Mouse (Mus musculus) CH12.LX (cell line): ENCODE results near the gene Jmjd8. TPM values are rescaled to one million over a fixed set of nuclear protein-coding genes. Genes with fewer than 3 reads are reported as not detected.
A peak's percentile ranks its signal among the peaks of the same experiment; 100 is the strongest.

Source experiments
- DNase-seq: peaks from one replicate; pipeline ENCODE4 v3.0.0-alpha.2; 2013; ENCODE audit errors: extremely low read depth
- H3K27ac ChIP-seq: 2 replicates; pipeline ENCODE4 v1.5.1; 2012; ENCODE audit warnings: low read depth, mild to moderate bottlenecking, control low read depth, moderate library complexity; ENCODE audit not compliant: insufficient read depth
- H3K27me3 ChIP-seq: replicated peaks from 2 replicates; pipeline ENCODE3; 2012; ENCODE audit warnings: inconsistent platforms
- H3K36me3 ChIP-seq, 2 experiments: replicated peaks in 1 of 2; 2 replicates each; pipeline versions ENCODE3 to v1.6.1; 2012; ENCODE audit warnings: inconsistent platforms in 1 of 2, low read length in 1 of 2, mild to moderate bottlenecking in 1 of 2, mixed read lengths in 1 of 2, moderate library complexity in 1 of 2; ENCODE audit not compliant: control insufficient read depth in 1 of 2, insufficient read depth in 1 of 2
- H3K4me1 ChIP-seq, 2 experiments: 2 replicates each; pipeline ENCODE4 v1.6.1; 2012; ENCODE audit warnings: inconsistent platforms in 1 of 2, moderate library complexity in 1 of 2; ENCODE audit not compliant: insufficient read depth in 2 of 2, control insufficient read depth in 1 of 2
- H3K4me2 ChIP-seq: 2 replicates; pipeline ENCODE4 v1.6.1; 2012; ENCODE audit warnings: low read depth, mild to moderate bottlenecking, control low read depth; ENCODE audit not compliant: poor library complexity, insufficient read depth, severe bottlenecking
- H3K4me3 ChIP-seq, 3 experiments: fragments of 150-350 bp in 1 of 3; sonication (generic) in 1 of 3; replicated peaks in 1 of 3; 2 replicates each; pipeline versions ENCODE3 to v1.5.1; 2011 to 2012; ENCODE audit warnings: low read depth in 2 of 3, low read length in 2 of 3, mild to moderate bottlenecking in 2 of 3, moderate library complexity in 2 of 3, control low read depth in 1 of 3, improper control_type of control experiment in 1 of 3, inconsistent platforms in 1 of 3, mixed read lengths in 1 of 3; ENCODE audit not compliant: poor library complexity in 1 of 3
- H3K79me2 ChIP-seq: replicated peaks from 2 replicates; pipeline ENCODE4 v1.6.1; 2012; ENCODE audit warnings: mild to moderate bottlenecking, moderate library complexity; ENCODE audit not compliant: control insufficient read depth, poor library complexity, insufficient read depth, severe bottlenecking; ENCODE audit errors: extremely low read depth
- H3K9ac ChIP-seq: 2 replicates; pipeline ENCODE4 v1.6.1; 2012; ENCODE audit warnings: low read depth, mild to moderate bottlenecking, control low read depth, moderate library complexity; ENCODE audit not compliant: insufficient read depth
- H3K9me3 ChIP-seq: replicated peaks from 2 replicates; pipeline ENCODE3; 2012; ENCODE audit warnings: low read length, inconsistent platforms, mixed read lengths
- CHD1 ChIP-seq: IDR thresholded peaks from 2 replicates; pipeline ENCODE4 v1.6.1; 2012; ENCODE audit warnings: low read depth, low read length, improper control_type of control experiment, inconsistent platforms
- E2F4 ChIP-seq: IDR thresholded peaks from 2 replicates; pipeline ENCODE4 v1.6.1; 2011; ENCODE audit warnings: low read depth, low read length, improper control_type of control experiment; ENCODE audit not compliant: insufficient replicate concordance
- EP300 ChIP-seq: IDR thresholded peaks from 2 replicates; pipeline ENCODE4 v1.6.1; 2011; ENCODE audit warnings: low read length, improper control_type of control experiment
- HCFC1 ChIP-seq: IDR thresholded peaks from 2 replicates; pipeline ENCODE4 v1.6.1; 2012; ENCODE audit warnings: low read depth, mild to moderate bottlenecking, inconsistent platforms, low read length, improper control_type of control experiment
- IRF4 ChIP-seq: IDR thresholded peaks from 2 replicates; pipeline ENCODE4 v1.6.1; 2014; ENCODE audit warnings: low read depth, mild to moderate bottlenecking, inconsistent platforms, low read length, improper control_type of control experiment
- JUN ChIP-seq: IDR thresholded peaks from 2 replicates; pipeline ENCODE4 v1.6.1; 2011; ENCODE audit warnings: low read depth, mild to moderate bottlenecking, low read length, improper control_type of control experiment, moderate library complexity; ENCODE audit not compliant: insufficient read depth
- MAFK ChIP-seq: IDR thresholded peaks from 2 replicates; pipeline ENCODE4 v1.6.1; 2011; ENCODE audit warnings: low read length, improper control_type of control experiment; ENCODE audit not compliant: insufficient replicate concordance
- MAX ChIP-seq: IDR thresholded peaks from 2 replicates; pipeline ENCODE4 v1.6.1; 2011; ENCODE audit warnings: low read length, improper control_type of control experiment
- MAZ ChIP-seq: IDR thresholded peaks from 2 replicates; pipeline ENCODE4 v1.6.1; 2012; ENCODE audit warnings: low read depth, mild to moderate bottlenecking, inconsistent platforms, low read length, improper control_type of control experiment, moderate library complexity
- MEF2A ChIP-seq: IDR thresholded peaks from 2 replicates; pipeline ENCODE4 v1.6.1; 2014; ENCODE audit warnings: low read depth, mild to moderate bottlenecking, inconsistent platforms, low read length, improper control_type of control experiment, borderline replicate concordance
- MXI1 ChIP-seq: IDR thresholded peaks from 2 replicates; pipeline ENCODE4 v1.6.1; 2011; ENCODE audit warnings: mild to moderate bottlenecking, low read depth, low read length, improper control_type of control experiment
- MYC ChIP-seq: IDR thresholded peaks from 2 replicates; pipeline ENCODE4 v1.6.1; 2011; ENCODE audit warnings: low read depth, mild to moderate bottlenecking, improper control_type of control experiment, low read length
- NELFE ChIP-seq: IDR thresholded peaks from 2 replicates; pipeline ENCODE4 v1.6.1; 2011; ENCODE audit warnings: low read depth, low read length, improper control_type of control experiment
- PAX5 ChIP-seq: IDR thresholded peaks from 2 replicates; pipeline ENCODE4 v1.6.1; 2012; ENCODE audit warnings: low read length, inconsistent platforms, mixed read lengths
- POLR2A ChIP-seq: IDR thresholded peaks from 2 replicates; pipeline ENCODE4 v1.6.1; 2011; ENCODE audit warnings: low read depth, mild to moderate bottlenecking, improper control_type of control experiment, low read length
- RAD21 ChIP-seq: IDR thresholded peaks from 2 replicates; pipeline ENCODE4 v1.6.1; 2011; ENCODE audit warnings: low read depth, mild to moderate bottlenecking, low read length, improper control_type of control experiment, moderate library complexity
- RCOR1 ChIP-seq: conservative IDR thresholded peaks from 2 replicates; pipeline ENCODE4 v1.6.1; 2012; ENCODE audit warnings: low read depth, mild to moderate bottlenecking, inconsistent platforms, low read length, improper control_type of control experiment
- SIN3A ChIP-seq: IDR thresholded peaks from 2 replicates; pipeline ENCODE4 v1.6.1; 2012; ENCODE audit warnings: low read length, improper control_type of control experiment, inconsistent platforms
- TCF12 ChIP-seq: IDR thresholded peaks from 2 replicates; pipeline ENCODE4 v1.6.1; 2014; ENCODE audit warnings: low read depth, mild to moderate bottlenecking, inconsistent platforms, low read length, improper control_type of control experiment
- ZMIZ1 ChIP-seq: IDR thresholded peaks from 2 replicates; pipeline ENCODE4 v1.6.1; 2012; ENCODE audit warnings: low read depth, mild to moderate bottlenecking, inconsistent platforms, low read length, improper control_type of control experiment
- ZNF384 ChIP-seq: IDR thresholded peaks from 2 replicates; pipeline ENCODE4 v1.6.1; 2012; ENCODE audit warnings: low read depth, low read length, improper control_type of control experiment, inconsistent platforms
- dilution Hi-C: fragments of 300-500 bp; cut with MboI; formaldehyde crosslinking; loops from 2 replicates; pipeline ENCODE4 v1.14.3; 2020; ENCODE audit warnings: low sequenced_read_pairs; ENCODE audit not compliant: extremely low pct_unique_long_range_greater_than_20kb, extremely low pct_ligation_motif_present
- in situ Hi-C: fragments of 300-500 bp; cut with MboI; formaldehyde crosslinking; loops from 3 replicates; pipeline ENCODE4 v1.14.3; 2019; ENCODE audit warnings: low sequenced_read_pairs, low pct_ligation_motif_present, low pct_unique_long_range_greater_than_20kb, mixed read lengths
- polyA plus RNA-seq: library from polyadenylated mRNA; unstranded; fragments of >175 nt; gene quantifications from 2 replicates; pipeline ENCODE4 v1.2.1, GENCODE M21; 2012; ENCODE audit warnings: low read depth; ENCODE audit not compliant: insufficient read length
- total RNA-seq, 2 experiments: library from RNA; depleted of rRNA; stranded (reverse); fragments of 300-350 nt in 1 of 2; fragments of >200 nt in 1 of 2; gene quantifications; 2 replicates each; pipeline ENCODE4 v1.2.3; 2012 to 2014

Jmjd8 gene
- total and polyA plus RNA-seq, 3 experiments: 4.8 to 8.3 (median 7.7) TPM

- Histone ChIP-seq H3K4me2 (peak within 1 kb of the TSS; percentile 71; the same call in 1 of the 2 replicates), H3K4me1 (peaks cover 14 to 34% of the 10 kb centered on the region in 2 experiments), H3K27me3 (peaks cover 2% of the 10 kb centered on the region), H3K27ac (peak within 1 kb of the TSS; percentile 67), H3K36me3 (peaks cover 17 to 38% of the 10 kb centered on the region in 2 experiments), H3K4me3 (peak within 1 kb of the TSS; percentile 67 to 83 (median 76)), H3K9ac (peak within 1 kb of the TSS; percentile 42), H3K79me2 (0 out of 2 replicates have a peak, but pooled peaks cover 3% of the 10 kb centered on the region), H3K9me3 (no peaks in the 10 kb centered on the region)
- DNase-seq: peak; percentile 76
- in situ Hi-C loops (loop anchor here (10.0 kb wide), 1 partner anchor 58 kb away; the partner anchor contains the start of gene Mslnl), dilution Hi-C loops (no loop called here)
- no peak for TF ChIP-seq HCFC1
- peak; percentile 76; the same call in 1 of the 2 replicates for TF ChIP-seq RCOR1
- TF ChIP-seq MAFK: no peak
- TF ChIP-seq PAX5: no peak
- TF ChIP-seq TCF12: peak; percentile 22; the same call in 1 of the 2 replicates
- TF ChIP-seq IRF4: peak; percentile 2; the same call in 1 of the 2 replicates
- no peak for TF ChIP-seq MYC
- peak; percentile 82; the same call in 1 of the 2 replicates for TF ChIP-seq E2F4
- TF ChIP-seq MAX: peak; percentile 40; the same call in 1 of the 2 replicates
- 0 out of 2 replicates have a peak, but pooled peaks have one; percentile 23 for TF ChIP-seq EP300
- 0 out of 2 replicates have a peak, but pooled peaks have one; percentile 5 for TF ChIP-seq SIN3A
- TF ChIP-seq MAZ: peak; percentile 17; the same call in 1 of the 2 replicates
- TF ChIP-seq CHD1: 0 out of 2 replicates have a peak, but pooled peaks have one; percentile 51
- peak; percentile 8; the same call in 1 of the 2 replicates for TF ChIP-seq MXI1
Observed at GRCm38 (mm10) chr17:25792615-25793014, 36.1 kb upstream of the Jmjd8 start, which contains the start of gene Fam173a. TSS of gene Fam173a (minus strand) at chr17:25792901.

- H3K4me3 ChIP-seq: no peak overlapping the region
- H3K9me3 ChIP-seq: peaks cover 2% of the 10 kb centered on the region
- H3K27ac ChIP-seq: no peak overlapping the region
- no peak overlapping the region for H3K4me2 ChIP-seq
- dilution Hi-C loops: no loop called here
- 0 out of 2 replicates have a peak, but pooled peaks cover 3% of the 10 kb centered on the region for H3K79me2 ChIP-seq
- H3K36me3 ChIP-seq: peaks cover 4 to 23% of the 10 kb centered on the region in 2 experiments
- H3K9ac ChIP-seq: no peak overlapping the region
- H3K27me3 ChIP-seq: peaks cover 12% of the 10 kb centered on the region
- DNase-seq: no peak
- in situ Hi-C loops: loop anchor here (10.0 kb wide), 1 partner anchor 59 kb away; the partner anchor contains the start of gene Mslnl
- TF ChIP-seq ZMIZ1 (no peak), NELFE (no peak), E2F4 (no peak), JUN (no peak), POLR2A (no peak), MEF2A (no peak), RCOR1 (no peak), ZNF384 (no peak), SIN3A (no peak), RAD21 (no peak)
- peaks cover 14 to 35% of the 10 kb centered on the region in 2 experiments for H3K4me1 ChIP-seq
Observed at GRCm38 (mm10) chr17:25794197-25794596, 34.5 kb upstream of the Jmjd8 start.
